Mouse (Mus musculus) CD8-positive naive resting alpha-beta T cell, adult 57 days (primary cell): Measurements from ENCODE around the gene Lcn3. TPM values are rescaled to one million over a fixed set of nuclear protein-coding genes. Genes with fewer than 3 reads are reported as not detected.

Experiments
- total RNA-seq: library from RNA; stranded (reverse); gene quantifications from one replicate; pipeline ENCODE4 v1.2.4, GENCODE M21; 2023

Lcn3 gene
- total RNA-seq: not detected

GRCm38 (mm10) chr2:25765269-25765668 lies at the start of gene Lcn3:
Gene Lcn3 (plus strand): TSS chr2:25765569.

DNA sequence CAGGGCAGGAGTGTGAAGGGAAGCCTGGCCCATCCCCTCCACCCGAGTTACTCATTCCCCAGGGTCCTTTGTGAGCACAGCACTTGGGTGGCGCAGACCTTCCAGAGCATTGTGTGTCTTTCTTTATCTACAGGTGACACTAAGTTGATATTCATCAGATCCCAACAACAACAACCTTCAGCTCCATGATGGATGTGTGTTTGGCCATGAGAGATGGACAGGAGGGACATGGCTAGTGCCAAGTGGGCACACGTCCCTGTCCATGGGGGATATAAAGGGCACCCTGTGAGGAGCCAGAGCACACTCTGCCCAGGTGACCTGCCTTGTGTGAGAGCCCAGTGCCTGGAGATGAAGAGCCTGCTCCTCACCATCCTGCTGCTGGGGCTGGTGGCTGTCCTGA lies 28.7 kb upstream of the Lcn3 start, which contains the start of gene Obp2b:
TSS of gene Obp2b (plus strand) at position 301 of the 400 bp plus-strand sequence.

DNA sequence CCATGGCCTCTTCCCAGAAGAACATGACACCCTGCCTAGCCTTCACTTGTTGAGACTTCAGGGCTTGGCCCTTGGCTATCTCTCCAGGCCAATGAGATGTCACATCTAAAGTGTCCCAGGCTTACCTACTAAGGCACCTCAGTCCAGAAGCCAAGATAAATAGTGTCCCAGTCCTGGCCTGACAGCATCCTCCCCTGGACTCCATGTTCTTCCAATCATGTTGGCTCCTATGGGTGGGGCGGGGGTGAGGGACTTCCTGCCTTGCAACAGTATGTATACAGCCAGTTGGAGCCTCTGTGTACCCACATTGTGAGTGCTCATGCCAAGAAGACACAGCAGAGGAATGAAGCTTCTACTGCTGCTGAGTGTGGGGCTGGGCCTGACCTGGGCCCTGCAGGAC lies 11.3 kb downstream of the Lcn3 start, which contains the start of gene Lcn11:
TSS of gene Lcn11 (plus strand) at position 301 of the 400 bp plus-strand sequence.

DNA sequence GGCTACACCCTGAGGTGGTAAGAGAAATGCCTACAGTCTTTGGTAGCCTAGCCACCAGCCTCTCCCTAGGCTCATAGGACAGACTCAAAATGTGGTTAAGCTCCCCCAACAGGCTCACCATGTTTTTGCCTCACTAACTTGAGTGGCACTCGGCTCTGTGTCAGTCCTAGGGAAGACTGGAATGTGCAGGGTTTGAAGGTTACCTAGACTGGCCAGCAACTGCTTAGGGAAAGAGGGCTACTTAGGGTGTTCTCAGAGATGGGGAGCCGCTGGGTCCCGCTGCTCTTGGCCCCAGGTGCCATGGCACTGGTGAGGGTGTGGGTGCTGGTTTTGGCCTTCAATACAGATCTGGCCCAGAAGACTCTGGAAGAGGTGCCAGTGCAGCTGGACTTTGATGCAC lies 16.6 kb downstream of the Lcn3 start, which contains the start of gene Gm13539:
TSS of gene Gm13539 (plus strand) at position 301 of the 400 bp plus-strand sequence.

GRCm38 (mm10) chr2:25815748-25816147 lies 50.4 kb downstream of the Lcn3 start, which contains the start of gene Glt6d1:
Gene Glt6d1 (minus strand): TSS chr2:25815848.

Other genes with a start within 250 kb of the Lcn3 start
- gene Traf2, start 218.6 kb upstream of the Lcn3 start, total RNA-seq: 40.5 TPM
- gene Edf1, start 207.7 kb upstream of the Lcn3 start, total RNA-seq: 100 TPM
- 2.0 TPM for gene Mamdc4, start 190.7 kb upstream of the Lcn3 start, total RNA-seq
- gene Phpt1, start 190.3 kb upstream of the Lcn3 start, total RNA-seq: 18.9 TPM
- gene Ajm1, start 183.8 kb upstream of the Lcn3 start, total RNA-seq: 0.70 TPM
- gene Rabl6, start 157.0 kb upstream of the Lcn3 start, total RNA-seq: 115 TPM
- not detected for gene Ccdc183, start 147.9 kb upstream of the Lcn3 start, total RNA-seq
- gene Tmem141, start 143.6 kb upstream of the Lcn3 start, total RNA-seq: 0.80 TPM
- gene Fcna, start 137.5 kb upstream of the Lcn3 start, total RNA-seq: 2.1 TPM
- gene Lcn8, start 112.4 kb upstream of the Lcn3 start, total RNA-seq: not detected
- gene Lcn5, start 107.6 kb upstream of the Lcn3 start, total RNA-seq: not detected
- not detected for gene Lcn6, start 88.8 kb upstream of the Lcn3 start, total RNA-seq
- gene Lcn10, start 82.8 kb upstream of the Lcn3 start, total RNA-seq: not detected
- gene Obp2a, start 65.5 kb upstream of the Lcn3 start, total RNA-seq: not detected
- gene Bmyc, start 58.8 kb upstream of the Lcn3 start, total RNA-seq: 16.7 TPM
- not detected for gene Obp2b, start 28.6 kb upstream of the Lcn3 start, total RNA-seq
- gene Lcn11, start 11.4 kb downstream of the Lcn3 start, total RNA-seq: not detected
- gene Gm13539, start 16.7 kb downstream of the Lcn3 start, total RNA-seq: not detected
- gene Glt6d1, start 50.3 kb downstream of the Lcn3 start, total RNA-seq: not detected
- not detected for gene Lcn9, start 57.6 kb downstream of the Lcn3 start, total RNA-seq
- gene Sohlh1, start 81.7 kb downstream of the Lcn3 start, total RNA-seq: not detected
- not detected for gene Kcnt1, start 98.2 kb downstream of the Lcn3 start, total RNA-seq
- gene Camsap1, start 217.7 kb downstream of the Lcn3 start, total RNA-seq: 38.6 TPM